Mouse (Mus musculus): ENCODE measurements around the gene Snd1. TPM values are rescaled to one million over a fixed set of nuclear protein-coding genes. Genes with fewer than 3 reads are reported as not detected.

The Snd1 gene
- polyA plus RNA-seq, 1 experiment from 2014 or later: 70.5 TPM

GRCm38 (mm10) chr6:28862304-28862703, 387.4 kb downstream of the Snd1 start:
- WGBS: 47% methylated on average over 8 of the region's 8 CpGs
- Histone ChIP-seq H3K4me3 (no peak overlapping the region), H3K27ac (no peak overlapping the region), H3K9ac (no peak overlapping the region), H3K36me3 (no peaks in the 10 kb centered on the region), H3K4me1 (replicated peaks) (peaks cover 7% of the 10 kb centered on the region), H3K27me3 (no peaks in the 10 kb centered on the region), H3K9me3 (replicated peaks) (no peaks in the 10 kb centered on the region), H3K4me2 (no peak overlapping the region)
- no peak for ATAC-seq (replicated peaks; ENCODE audit: insufficient number of reproducible peaks, insufficient read depth, low FRiP score, low read depth)

GRCm38 (mm10) chr6:28864684-28865083, 389.7 kb downstream of the Snd1 start:
- WGBS: 52% methylated on average over 5 of the region's 5 CpGs
- no peak overlapping the region for H3K27ac ChIP-seq
- no peak overlapping the region for H3K4me3 ChIP-seq
- no peaks in the 10 kb centered on the region for H3K27me3 ChIP-seq
- no peaks in the 10 kb centered on the region for H3K9me3 ChIP-seq (replicated peaks)
- no peak overlapping the region for H3K9ac ChIP-seq
- no peak for ATAC-seq (replicated peaks; ENCODE audit: insufficient number of reproducible peaks, insufficient read depth, low FRiP score, low read depth)
- H3K4me2 ChIP-seq: no peak overlapping the region
- peaks cover 9% of the 10 kb centered on the region for H3K4me1 ChIP-seq (replicated peaks)
- no peaks in the 10 kb centered on the region for H3K36me3 ChIP-seq

GRCm38 (mm10) chr6:28865112-28865511, 390.2 kb downstream of the Snd1 start:
- no peak for ATAC-seq (replicated peaks; ENCODE audit: insufficient number of reproducible peaks, insufficient read depth, low FRiP score, low read depth)

GRCm38 (mm10) chr6:28866206-28866605, 391.3 kb downstream of the Snd1 start:
- Histone ChIP-seq H3K27ac (no peak overlapping the region), H3K36me3 (no peaks in the 10 kb centered on the region), H3K27me3 (no peaks in the 10 kb centered on the region), H3K4me3 (no peak overlapping the region), H3K9ac (no peak overlapping the region), H3K4me2 (no peak overlapping the region), H3K4me1 (replicated peaks) (peaks cover 9% of the 10 kb centered on the region), H3K9me3 (replicated peaks) (no peaks in the 10 kb centered on the region)
- no peak for ATAC-seq (replicated peaks; ENCODE audit: insufficient number of reproducible peaks, insufficient read depth, low FRiP score, low read depth)
- 92% methylated on average over 3 of the region's 3 CpGs for WGBS

More at GRCm38 (mm10) chr6:28865112-28865511, 390.2 kb downstream of the Snd1 start:
- no peak overlapping the region for H3K4me3 ChIP-seq
- no peak overlapping the region for H3K4me2 ChIP-seq
- H3K4me1 ChIP-seq (replicated peaks): peaks cover 9% of the 10 kb centered on the region
- H3K27me3 ChIP-seq: no peaks in the 10 kb centered on the region
- H3K9ac ChIP-seq: no peak overlapping the region
- H3K27ac ChIP-seq: no peak overlapping the region
- 80% methylated on average over 10 of the region's 10 CpGs for WGBS
- no peaks in the 10 kb centered on the region for H3K36me3 ChIP-seq
- H3K9me3 ChIP-seq (replicated peaks): no peaks in the 10 kb centered on the region

GRCm38 (mm10) chr6:28867516-28868251, 392.7 kb downstream of the Snd1 start:
- H3K27ac ChIP-seq: no peak overlapping the region
- no peaks in the 10 kb centered on the region for H3K27me3 ChIP-seq
- no peak overlapping the region for H3K4me3 ChIP-seq
- WGBS: 25% methylated on average over 2 of the region's 2 CpGs
- no peaks in the 10 kb centered on the region for H3K36me3 ChIP-seq
- H3K4me2 ChIP-seq: no peak overlapping the region
- no peak; the same call in 1 of the 2 replicates for ATAC-seq (replicated peaks; ENCODE audit: insufficient number of reproducible peaks, insufficient read depth, low FRiP score, low read depth)
- no peaks in the 10 kb centered on the region for H3K9me3 ChIP-seq (replicated peaks)
- H3K4me1 ChIP-seq (replicated peaks): peaks cover 14% of the 10 kb centered on the region
- H3K9ac ChIP-seq: no peak overlapping the region

- no peak for ATAC-seq (replicated peaks; ENCODE audit: insufficient number of reproducible peaks, insufficient read depth, low FRiP score, low read depth)
Measured at GRCm38 (mm10) chr6:28871725-28872420, 396.9 kb downstream of the Snd1 start.

GRCm38 (mm10) chr6:28872421-28872795, 397.5 kb downstream of the Snd1 start:
- WGBS: 89% methylated on average over 3 of the region's 3 CpGs
- Histone ChIP-seq H3K9ac (no peak overlapping the region), H3K4me2 (no peak overlapping the region), H3K27ac (no peak overlapping the region), H3K27me3 (no peaks in the 10 kb centered on the region), H3K4me1 (replicated peaks) (peaks cover 11% of the 10 kb centered on the region), H3K4me3 (no peak overlapping the region), H3K9me3 (replicated peaks) (no peaks in the 10 kb centered on the region), H3K36me3 (no peaks in the 10 kb centered on the region; the same call in 1 of the 2 replicates)
- no peak for ATAC-seq (replicated peaks; ENCODE audit: insufficient number of reproducible peaks, insufficient read depth, low FRiP score, low read depth)

More at GRCm38 (mm10) chr6:28871725-28872420, 396.9 kb downstream of the Snd1 start:
- H3K4me1 ChIP-seq (replicated peaks): peaks cover 12% of the 10 kb centered on the region
- H3K36me3 ChIP-seq: no peaks in the 10 kb centered on the region; the same call in 1 of the 2 replicates
- H3K4me2 ChIP-seq: no peak overlapping the region
- H3K27ac ChIP-seq: no peak overlapping the region
- H3K9ac ChIP-seq: no peak overlapping the region
- no peaks in the 10 kb centered on the region for H3K9me3 ChIP-seq (replicated peaks)
- 73% methylated on average over 5 of the region's 5 CpGs for WGBS
- H3K4me3 ChIP-seq: no peak overlapping the region
- no peaks in the 10 kb centered on the region for H3K27me3 ChIP-seq

GRCm38 (mm10) chr6:28874053-28874452, 399.1 kb downstream of the Snd1 start:
- WGBS: 83% methylated on average over 11 of the region's 11 CpGs
- Histone ChIP-seq H3K4me3 (no peak overlapping the region), H3K36me3 (no peaks in the 10 kb centered on the region; the same call in 1 of the 2 replicates), H3K9ac (no peak overlapping the region), H3K27me3 (no peaks in the 10 kb centered on the region), H3K27ac (no peak overlapping the region), H3K9me3 (replicated peaks) (no peaks in the 10 kb centered on the region), H3K4me1 (replicated peaks) (peaks cover 19% of the 10 kb centered on the region), H3K4me2 (no peak overlapping the region)
- ATAC-seq (replicated peaks; ENCODE audit: insufficient number of reproducible peaks, insufficient read depth, low FRiP score, low read depth): no peak

- Histone ChIP-seq H3K9me3 (replicated peaks) (no peaks in the 10 kb centered on the region), H3K4me2 (no peak overlapping the region), H3K27me3 (no peaks in the 10 kb centered on the region), H3K4me3 (no peak overlapping the region), H3K36me3 (no peaks in the 10 kb centered on the region; the same call in 1 of the 2 replicates), H3K4me1 (replicated peaks) (peaks cover 23% of the 10 kb centered on the region), H3K9ac (no peak overlapping the region), H3K27ac (no peak overlapping the region)
- 89% methylated on average over 5 of the region's 5 CpGs for WGBS
- ATAC-seq (replicated peaks; ENCODE audit: insufficient number of reproducible peaks, insufficient read depth, low FRiP score, low read depth): no peak
Measured at GRCm38 (mm10) chr6:28874759-28875158, 399.8 kb downstream of the Snd1 start.

GRCm38 (mm10) chr6:28875333-28875732, 400.4 kb downstream of the Snd1 start:
- peaks cover 23% of the 10 kb centered on the region for H3K4me1 ChIP-seq (replicated peaks)
- H3K4me3 ChIP-seq: no peak overlapping the region
- no peak for ATAC-seq (replicated peaks; ENCODE audit: insufficient number of reproducible peaks, insufficient read depth, low FRiP score, low read depth)
- 96% methylated on average over 1 of the region's 1 CpGs for WGBS
- H3K36me3 ChIP-seq: no peaks in the 10 kb centered on the region; the same call in 1 of the 2 replicates
- no peak overlapping the region for H3K27ac ChIP-seq
- no peak overlapping the region for H3K9ac ChIP-seq
- no peaks in the 10 kb centered on the region for H3K27me3 ChIP-seq
- no peak overlapping the region for H3K4me2 ChIP-seq
- no peaks in the 10 kb centered on the region for H3K9me3 ChIP-seq (replicated peaks)

GRCm38 (mm10) chr6:28876492-28876891, 401.6 kb downstream of the Snd1 start:
- H3K4me2 ChIP-seq: no peak overlapping the region
- H3K9me3 ChIP-seq (replicated peaks): no peaks in the 10 kb centered on the region
- H3K27me3 ChIP-seq: no peaks in the 10 kb centered on the region
- H3K4me3 ChIP-seq: no peak overlapping the region
- H3K4me1 ChIP-seq (replicated peaks): peaks cover 23% of the 10 kb centered on the region
- no peak for ATAC-seq (replicated peaks; ENCODE audit: insufficient number of reproducible peaks, insufficient read depth, low FRiP score, low read depth)
- no peak overlapping the region for H3K27ac ChIP-seq
- WGBS: 74% methylated on average over 3 of the region's 3 CpGs
- H3K36me3 ChIP-seq: no peaks in the 10 kb centered on the region; the same call in 1 of the 2 replicates
- H3K9ac ChIP-seq: no peak overlapping the region
